Mouse (Mus musculus) lung, postnatal 0 days (tissue): ENCODE data around the gene Map4k1. TPM values are rescaled to one million over a fixed set of nuclear protein-coding genes. Genes with fewer than 3 reads are reported as not detected.

ENCODE experiments used
- ATAC-seq: fragments of 200-750 bp; cut with Nextera tagmentation; 2 replicates; pipeline ENCODE4 v1.8.0; 2017; ENCODE audit warnings: moderate library complexity
- DNase-seq: peaks from one replicate; pipeline ENCODE4 v3.0.0-alpha.2; 2016; ENCODE audit warnings: low spot score
- H3K27ac ChIP-seq: fragments of 300-500 bp; sonication (generic); 2 replicates; pipeline ENCODE4 v1.5.1; 2014; ENCODE audit warnings: antibody characterized with exemption, mild to moderate bottlenecking, low read length, mixed read lengths
- H3K27me3 ChIP-seq: fragments of 300-500 bp; sonication (generic); replicated peaks from 2 replicates; pipeline ENCODE4 v1.6.1; 2014; ENCODE audit warnings: low read length, mixed read lengths; ENCODE audit not compliant: insufficient read depth
- H3K36me3 ChIP-seq: fragments of 300-500 bp; sonication (generic); 2 replicates; pipeline ENCODE4 v1.6.1; 2014; ENCODE audit warnings: low read length, mixed read lengths; ENCODE audit not compliant: insufficient read depth
- H3K4me1 ChIP-seq: fragments of 300-500 bp; sonication (generic); 2 replicates; pipeline ENCODE4 v1.6.1; 2014; ENCODE audit warnings: antibody characterized with exemption, low read depth, low read length, mixed read lengths; ENCODE audit not compliant: insufficient read depth
- H3K4me2 ChIP-seq: fragments of 300-500 bp; sonication (generic); replicated peaks from 2 replicates; pipeline ENCODE4 v1.6.1; 2014; ENCODE audit warnings: low read depth, mild to moderate bottlenecking, low read length, moderate library complexity, mixed read lengths
- H3K4me3 ChIP-seq: fragments of 300-500 bp; sonication (generic); 2 replicates; pipeline ENCODE4 v1.5.1; 2014; ENCODE audit warnings: low read depth, low read length
- H3K9ac ChIP-seq: fragments of 300-500 bp; sonication (generic); replicated peaks from 2 replicates; pipeline ENCODE4 v1.6.1; 2014; ENCODE audit warnings: low read depth, mild to moderate bottlenecking
- H3K9me3 ChIP-seq: fragments of 300-500 bp; sonication (generic); 2 replicates; pipeline ENCODE4 v1.6.1; 2016; ENCODE audit warnings: low read length, mixed read lengths
- CTCF ChIP-seq: IDR thresholded peaks from 2 replicates; pipeline ENCODE4 v1.5.1; 2016; ENCODE audit warnings: antibody characterized with exemption, mild to moderate bottlenecking
- EP300 ChIP-seq: IDR thresholded peaks from 2 replicates; pipeline ENCODE4 v1.6.1; 2016; ENCODE audit warnings: antibody characterized with exemption, mild to moderate bottlenecking, control low read depth
- WGBS: fragments of 180-500 bp; shearing (Covaris S2); extraction: QIAGEN DNeasy Blood & Tissue Kit; methylation state at CpG from one replicate; pipeline ENCODE4 v1.1.7; 2014; 5-methylcytosine and 5-hydroxymethylcytosine counted together
- polyA plus RNA-seq: library from polyadenylated mRNA; unstranded; fragments of >200 nt; fragmentation: Nextera tagmentation; extraction: Ambion mirVana; gene quantifications from 2 replicates; pipeline ENCODE4 v1.2.1, GENCODE M21; 2015

Gene Map4k1
- polyA plus RNA-seq, 1 experiment from 2014 or later: 3.5 TPM

- Histone ChIP-seq H3K9me3 (no peaks in the 10 kb centered on the region), H3K36me3 (no peaks in the 10 kb centered on the region), H3K27me3 (no peaks in the 10 kb centered on the region), H3K9ac (no peak overlapping the region), H3K4me3 (no peak overlapping the region), H3K4me2 (no peak overlapping the region), H3K4me1 (peaks cover 61% of the 10 kb centered on the region; the same call in 1 of the 2 replicates), H3K27ac (peak overlapping the region; percentile 66)
- peak; percentile 92 for DNase-seq
- peak; percentile 64 for ATAC-seq
- 4% methylated on average over 3 of the region's 3 CpGs for WGBS
- peak; percentile 85 for TF ChIP-seq EP300
- TF ChIP-seq CTCF: no peak
Measured at GRCm38 (mm10) chr7:28952786-28953185, 29.1 kb upstream of the Map4k1 start.

DNA sequence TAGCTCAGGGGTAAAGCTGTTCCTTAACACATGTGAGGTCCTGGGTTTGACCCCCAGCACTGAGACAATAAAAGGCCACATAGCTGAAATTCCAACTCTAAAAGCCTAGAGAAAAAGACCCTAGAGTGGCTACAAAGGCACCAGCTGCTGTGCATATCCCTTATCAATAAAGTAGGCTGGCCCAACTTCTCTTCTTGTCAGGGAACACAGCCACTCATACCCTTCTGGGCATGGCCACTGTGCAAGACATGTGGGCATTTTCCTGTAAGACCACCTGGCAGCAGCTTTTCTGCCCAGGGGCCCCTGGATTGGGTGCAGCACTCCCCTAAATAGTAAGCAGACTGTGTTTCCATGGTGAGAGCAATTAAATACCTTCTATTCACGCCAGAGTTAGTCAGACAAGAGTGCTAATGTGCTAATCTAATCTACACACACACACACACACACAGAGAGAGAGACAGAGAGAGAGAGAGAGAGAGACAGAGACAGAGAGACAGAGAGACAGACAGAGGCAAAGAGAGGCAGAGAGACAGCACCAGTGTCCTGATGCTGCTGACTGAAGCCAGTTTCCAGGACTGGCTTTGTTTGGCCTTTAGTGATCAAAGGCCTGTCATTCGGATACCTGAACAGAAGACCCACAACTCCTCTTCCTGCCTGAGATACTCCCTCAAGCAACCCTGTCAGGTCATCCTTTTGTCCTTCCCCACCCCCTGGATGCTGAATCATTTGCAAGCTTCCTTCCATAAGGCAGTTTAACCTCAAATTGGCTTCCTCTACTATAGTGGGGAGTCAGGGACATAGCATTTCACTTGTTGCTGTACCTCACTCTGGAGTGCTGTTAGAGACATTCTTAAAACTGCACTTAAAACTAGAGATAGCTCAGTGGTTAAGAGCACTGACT, 28.1 kb upstream of the Map4k1 start:
- no peak for TF ChIP-seq CTCF
- no peak for TF ChIP-seq EP300
- no peak overlapping the region for H3K4me3 ChIP-seq
- no peak overlapping the region for H3K4me2 ChIP-seq
- WGBS: 48% methylated on average over 2 of the region's 2 CpGs
- H3K9ac ChIP-seq: no peak overlapping the region
- DNase-seq (no peak), ATAC-seq (no peak)
- no peaks in the 10 kb centered on the region for H3K9me3 ChIP-seq
- no peaks in the 10 kb centered on the region for H3K36me3 ChIP-seq
- H3K4me1 ChIP-seq: peaks cover 63% of the 10 kb centered on the region; the same call in 1 of the 2 replicates
- peak overlapping the region; percentile 59 for H3K27ac ChIP-seq
- H3K27me3 ChIP-seq: no peaks in the 10 kb centered on the region

DNA sequence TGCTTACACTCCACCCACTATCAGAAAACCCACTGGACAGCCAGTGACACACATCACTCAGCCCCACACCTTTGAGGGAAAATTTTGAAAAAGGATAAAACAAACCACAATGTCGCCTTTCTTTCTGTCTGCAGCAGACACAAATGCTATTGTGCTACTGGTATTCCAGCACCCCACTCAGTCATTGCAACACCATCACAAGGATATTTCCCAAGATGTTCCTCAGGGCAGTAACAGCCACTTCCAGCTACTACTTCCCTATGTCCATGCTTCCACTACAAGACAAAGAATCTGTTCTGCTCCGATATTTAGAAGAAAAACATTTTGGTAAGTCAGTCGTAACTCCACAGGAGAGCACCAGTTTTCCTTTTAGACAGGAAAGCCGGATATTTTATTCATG, 27.1 kb upstream of the Map4k1 start:
- no peak overlapping the region for H3K9ac ChIP-seq
- DNase-seq (peak; percentile 78), ATAC-seq (no peak)
- TF ChIP-seq EP300: no peak
- no peak for TF ChIP-seq CTCF
- H3K4me3 ChIP-seq: no peak overlapping the region
- H3K9me3 ChIP-seq: no peaks in the 10 kb centered on the region
- H3K4me1 ChIP-seq: peaks cover 59% of the 10 kb centered on the region; the same call in 1 of the 2 replicates
- no peak overlapping the region for H3K4me2 ChIP-seq
- H3K27me3 ChIP-seq: no peaks in the 10 kb centered on the region
- WGBS: 56% methylated on average over 4 of the region's 4 CpGs
- no peaks in the 10 kb centered on the region for H3K36me3 ChIP-seq
- H3K27ac ChIP-seq: peak overlapping the region; percentile 66

DNA sequence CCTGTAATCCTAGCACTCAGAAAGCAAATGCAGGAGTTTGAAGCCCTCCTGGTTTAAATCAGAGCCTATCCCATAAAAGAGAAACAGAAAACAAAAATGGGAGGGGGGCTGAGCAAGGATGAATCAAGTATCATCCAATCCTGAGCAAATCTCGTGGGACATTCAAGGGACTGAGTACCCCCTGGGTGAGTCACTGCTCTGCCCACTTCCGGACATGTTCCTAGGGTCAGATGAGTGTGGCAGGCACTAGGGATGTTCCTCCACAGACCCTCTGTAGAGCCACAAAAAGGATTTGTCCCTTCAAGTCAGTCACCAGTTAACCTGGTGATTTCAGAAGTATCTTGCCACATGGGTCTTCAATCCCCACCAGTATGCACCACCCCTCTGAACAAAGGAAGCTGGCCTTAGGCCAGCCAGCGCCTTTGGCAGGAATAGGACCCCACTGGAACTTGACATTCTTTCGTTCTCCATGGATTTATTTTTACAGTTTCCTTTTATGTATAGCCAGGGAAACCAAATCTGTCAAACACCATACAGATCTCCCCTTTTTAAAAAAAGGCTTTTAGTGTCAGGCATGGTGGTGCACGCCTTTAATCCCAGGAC, 26.5 kb upstream of the Map4k1 start:
- peak overlapping the region; percentile 66 for H3K27ac ChIP-seq
- no peaks in the 10 kb centered on the region for H3K36me3 ChIP-seq
- no peak overlapping the region for H3K9ac ChIP-seq
- ATAC-seq: no peak
- peaks cover 59% of the 10 kb centered on the region; the same call in 1 of the 2 replicates for H3K4me1 ChIP-seq
- 17% methylated on average over 5 of the region's 5 CpGs for WGBS
- peak; percentile 45 for DNase-seq
- no peaks in the 10 kb centered on the region for H3K9me3 ChIP-seq
- TF ChIP-seq EP300 (no peak), CTCF (no peak)
- H3K27me3 ChIP-seq: no peaks in the 10 kb centered on the region
- no peak overlapping the region for H3K4me2 ChIP-seq
- no peak overlapping the region for H3K4me3 ChIP-seq

DNA sequence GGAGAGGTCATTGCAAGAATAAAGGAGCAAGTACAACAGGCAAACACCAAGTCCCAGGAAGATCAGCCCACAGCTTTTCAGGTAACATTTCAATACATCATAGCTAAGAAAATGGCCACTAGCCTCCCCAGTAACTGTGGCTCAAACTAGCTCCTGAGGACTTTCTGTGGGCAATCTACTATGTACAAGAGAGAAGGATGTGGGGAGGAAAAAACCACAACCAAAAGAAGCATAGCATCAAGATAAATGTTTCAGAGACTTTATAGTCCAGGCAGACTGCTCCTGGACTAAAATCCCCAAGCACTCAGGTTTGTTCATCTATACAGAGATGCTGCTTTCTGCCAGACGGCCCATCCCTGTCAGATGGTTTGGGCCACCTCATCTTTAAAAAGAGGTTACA, 25.6 kb upstream of the Map4k1 start:
- ATAC-seq: no peak
- no peak overlapping the region for H3K27ac ChIP-seq
- WGBS: 64% methylated on average over 1 of the region's 1 CpGs
- peaks cover 57% of the 10 kb centered on the region; the same call in 1 of the 2 replicates for H3K4me1 ChIP-seq
- TF ChIP-seq EP300: no peak
- no peak for TF ChIP-seq CTCF
- no peaks in the 10 kb centered on the region for H3K36me3 ChIP-seq
- no peak overlapping the region for H3K4me2 ChIP-seq
- H3K4me3 ChIP-seq: no peak overlapping the region
- DNase-seq: no peak
- H3K9ac ChIP-seq: no peak overlapping the region
- no peaks in the 10 kb centered on the region for H3K9me3 ChIP-seq
- H3K27me3 ChIP-seq: no peaks in the 10 kb centered on the region

- Histone ChIP-seq H3K4me2 (no peak overlapping the region), H3K27ac (peak overlapping the region; percentile 76; the same call in 1 of the 2 replicates), H3K27me3 (no peaks in the 10 kb centered on the region), H3K4me1 (peaks cover 46% of the 10 kb centered on the region; the same call in 1 of the 2 replicates), H3K36me3 (no peaks in the 10 kb centered on the region), H3K9me3 (no peaks in the 10 kb centered on the region), H3K9ac (no peak overlapping the region), H3K4me3 (no peak overlapping the region)
- WGBS: 40% methylated on average over 6 of the region's 6 CpGs
- DNase-seq (peak; percentile 64), ATAC-seq (no peak)
- TF ChIP-seq CTCF: 0 out of 2 replicates have a peak, but pooled peaks have one; percentile 12
- peak; percentile 9; the same call in 1 of the 2 replicates for TF ChIP-seq EP300
Measured at GRCm38 (mm10) chr7:28957286-28957685, 24.6 kb upstream of the Map4k1 start.
